Mouse (Mus musculus): ENCODE data around the gene Mterf4. TPM values are rescaled to one million over a fixed set of nuclear protein-coding genes. Genes with fewer than 3 reads are reported as not detected.

The Mterf4 gene
- polyA plus RNA-seq (2012; ENCODE audit: low replicate concordance) = 1.8 and 5.3 TPM in 2 replicates

DNA sequence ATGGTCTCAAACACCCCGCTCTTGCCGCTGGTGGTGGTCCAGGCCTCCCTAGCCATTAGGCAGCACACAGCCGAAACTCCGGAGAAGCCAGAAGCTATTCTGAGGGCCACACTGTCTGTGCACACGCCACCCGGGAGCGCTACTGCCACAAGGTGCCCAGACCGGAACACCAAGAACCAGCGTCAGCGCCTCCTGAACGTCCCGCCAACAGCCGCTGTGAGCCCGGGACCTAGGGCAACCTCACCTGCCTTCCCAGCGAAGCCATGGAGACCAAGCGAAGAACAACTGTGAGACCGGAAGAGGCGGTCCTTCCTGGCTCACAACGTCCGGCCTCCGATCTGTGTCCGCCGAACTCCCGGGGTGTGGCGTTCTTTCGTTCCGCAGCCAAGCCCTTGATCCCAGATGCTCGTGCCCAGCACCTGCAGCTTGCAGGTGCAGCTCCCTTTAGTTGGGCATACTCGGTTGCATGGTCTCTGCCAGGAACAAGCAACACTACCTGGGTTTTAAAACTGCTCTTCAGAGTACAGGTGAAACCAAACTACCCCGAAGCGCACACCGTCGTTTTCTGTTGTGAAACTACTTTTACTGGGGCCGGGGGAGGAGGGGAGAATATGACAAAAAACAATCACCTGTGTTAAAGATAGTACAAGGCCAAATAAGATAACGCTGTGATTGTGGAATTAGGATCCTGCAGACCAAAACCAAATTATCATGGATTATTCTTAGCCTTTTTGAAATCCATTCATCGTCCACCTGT lies at the start of gene Mterf4:
Mterf4 (minus strand) TSS at position 335 of the 757 bp plus-strand sequence.

DNA sequence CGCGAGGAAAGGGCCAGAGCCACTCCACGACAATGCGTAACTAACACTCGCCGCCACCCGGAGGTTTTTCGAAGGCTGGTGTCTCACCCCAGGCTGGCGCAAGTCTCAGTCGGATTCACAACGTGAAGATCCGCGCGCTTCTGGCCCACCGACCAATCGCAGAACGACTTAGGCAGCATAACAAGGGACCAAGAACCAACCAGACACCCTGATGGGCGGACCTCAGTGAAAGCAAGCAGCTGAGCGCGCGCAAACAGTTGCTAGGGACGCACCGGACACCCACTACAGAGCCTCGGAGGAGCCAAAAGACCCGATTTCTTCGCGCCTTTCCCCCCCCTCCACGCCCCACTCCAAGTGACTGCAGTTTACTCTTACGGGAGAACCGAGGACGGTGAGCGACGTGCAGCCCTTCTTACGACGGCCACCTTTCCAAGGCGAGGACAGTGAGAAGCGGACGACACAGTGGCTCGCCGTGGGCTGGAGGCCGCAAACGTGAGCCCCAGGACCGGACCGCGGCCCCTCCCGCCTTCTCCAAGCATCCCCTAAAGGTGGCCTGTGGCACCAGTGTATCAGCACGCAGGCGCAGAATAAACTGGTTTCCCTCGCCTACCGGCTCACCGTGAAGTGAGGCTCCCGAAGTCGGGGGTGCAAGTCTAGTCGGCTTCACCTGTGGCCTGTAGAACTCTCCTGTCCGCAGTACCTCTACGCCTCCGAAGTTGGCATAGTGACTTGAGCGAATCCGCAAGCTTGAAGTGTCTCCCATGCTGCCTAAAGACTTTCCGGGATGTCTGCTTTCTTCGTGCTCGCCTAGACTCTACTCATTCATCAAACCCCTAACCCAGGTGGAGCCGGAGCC lies 37.2 kb upstream of the Mterf4 start, which contains the start of the genes Ppp1r7 and Pask:
Ppp1r7 (plus strand) TSS at position 207 of the 856 bp plus-strand sequence.
Pask (minus strand) TSS at position 835 of the 856 bp plus-strand sequence.

Other genes starting within 250 kb of the Mterf4 start
- 0.28 and 0.50 TPM in 2 replicates for gene Kif1a, start 204.0 kb downstream of the Mterf4 start, polyA plus RNA-seq (2012; ENCODE audit: low replicate concordance)
- gene Agxt, start 170.7 kb downstream of the Mterf4 start, polyA plus RNA-seq (2012; ENCODE audit: low replicate concordance) = not detected in 2 replicates
- 0.07 TPM in 1 of 2 replicates, not detected in the other for gene 2310007B03Rik, start 145.0 kb downstream of the Mterf4 start, polyA plus RNA-seq (2012; ENCODE audit: low replicate concordance)
- gene Crocc2, start 137.2 kb downstream of the Mterf4 start, polyA plus RNA-seq (2012; ENCODE audit: low replicate concordance) = not detected in 2 replicates
- 0.12 and 0.56 TPM in 2 replicates for gene Sned1, start 70.1 kb downstream of the Mterf4 start, polyA plus RNA-seq (2012; ENCODE audit: low replicate concordance)
- 0.92 and 7.7 TPM in 2 replicates for gene Ppp1r7, start 36.9 kb upstream of the Mterf4 start, polyA plus RNA-seq (2012; ENCODE audit: low replicate concordance)
- 1.8 and 6.4 TPM in 2 replicates for gene Pask, start 37.6 kb upstream of the Mterf4 start, polyA plus RNA-seq (2012; ENCODE audit: low replicate concordance)
- gene Ano7, start 68.0 kb upstream of the Mterf4 start, polyA plus RNA-seq (2012; ENCODE audit: low replicate concordance) = not detected in 2 replicates
- 15.3 and 48.8 TPM in 2 replicates for gene Hdlbp, start 172.9 kb upstream of the Mterf4 start, polyA plus RNA-seq (2012; ENCODE audit: low replicate concordance)
- gene Farp2, start 206.2 kb upstream of the Mterf4 start, polyA plus RNA-seq (2012; ENCODE audit: low replicate concordance) = 0.42 and 1.0 TPM in 2 replicates

Measured in leukemia stem cell, adult 10-12 weeks (primary cell).